Mouse (Mus musculus): Measurements from ENCODE around the gene Gm28102. TPM values are rescaled to one million over a fixed set of nuclear protein-coding genes. Genes with fewer than 3 reads are reported as not detected.
"Not testable (repeated sequence)": the region's sequence is repeated elsewhere in the genome, so short reads cannot be mapped to it uniquely, and the experiment has no call there.

Gene Gm28102
- polyA plus RNA-seq (2012; rRNA removed) = not detected in 2 replicates

GRCm38 (mm10) chrY:88053015-88053414, at the start of gene Gm28102:
Gene Gm28102 (plus strand): TSS chrY:88053315.
- H3K27me3 ChIP-seq (ENCODE audit: control insufficient read depth, insufficient read depth, low read length); H3K4me3 ChIP-seq (ENCODE audit: low read depth, low read length); H3K4me1 ChIP-seq (ENCODE audit: control insufficient read depth, insufficient read depth, insufficient read length, low read length); H3K27ac ChIP-seq (ENCODE audit: insufficient read depth, low read depth, low read length); H3K36me3 ChIP-seq (ENCODE audit: control insufficient read depth, insufficient read depth, low read length): not testable (repeated sequence)
- 60% methylated on average over 1 of the region's 7 CpGs for WGBS
